Mouse (Mus musculus) brown adipose tissue, adult 24 weeks (tissue): ENCODE data around the gene Ajm1. TPM values are rescaled to one million over a fixed set of nuclear protein-coding genes. Genes with fewer than 3 reads are reported as not detected.

Experiments used
- H3K27ac ChIP-seq: fragments of 200-500 bp; replicated peaks from 2 replicates; pipeline ENCODE4 v1.5.1; 2012; ENCODE audit warnings: low read depth, mild to moderate bottlenecking, low read length
- H3K4me1 ChIP-seq: fragments of 200-500 bp; 2 replicates; pipeline ENCODE4 v1.6.1; 2012; ENCODE audit warnings: low read length, mixed read lengths; ENCODE audit not compliant: control insufficient read depth, insufficient read depth, insufficient read length
- H3K4me3 ChIP-seq: fragments of 200-500 bp; 2 replicates; pipeline ENCODE4 v1.5.1; 2012; ENCODE audit warnings: low read depth, mild to moderate bottlenecking, low read length, moderate library complexity; ENCODE audit not compliant: insufficient read depth
- polyA plus RNA-seq: library from polyadenylated mRNA; stranded (reverse); fragments of >200 nt; gene quantifications from 2 replicates; pipeline ENCODE4 v1.2.4, GENCODE M21; 2012; ENCODE audit not compliant: missing spikeins, insufficient read depth, insufficient read length

The Ajm1 gene
- polyA plus RNA-seq, 1 experiment, result 0.44 TPM

DNA sequence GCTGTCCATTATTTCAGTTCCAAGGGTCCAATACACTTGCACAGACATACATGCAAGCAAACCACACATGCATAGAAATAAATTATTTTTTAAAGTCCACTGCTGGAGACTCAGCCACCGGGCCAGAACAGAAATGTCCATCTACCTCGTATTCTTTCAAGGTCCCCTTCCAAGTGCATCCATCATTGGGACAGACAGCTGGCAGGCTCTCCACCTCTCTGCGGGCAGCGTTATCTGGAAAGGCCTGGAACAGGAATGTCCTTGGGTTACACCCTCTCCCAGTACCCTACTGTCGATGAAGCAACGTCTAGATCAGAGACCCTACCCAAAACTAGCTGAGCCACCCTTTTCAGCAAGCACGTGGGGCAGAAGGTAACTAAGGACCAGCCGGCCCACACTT is 45.0 kb downstream of the Ajm1 start:
- H3K27ac ChIP-seq, result peak overlapping the region; percentile 66; the same call in 1 of the 2 replicates
- peaks cover 18% of the 10 kb centered on the region for H3K4me1 ChIP-seq
- H3K4me3 ChIP-seq, result no peak overlapping the region

- no peak overlapping the region for H3K4me3 ChIP-seq
- peak overlapping the region; percentile 64 for H3K27ac ChIP-seq
- peaks cover 12% of the 10 kb centered on the region for H3K4me1 ChIP-seq
Observed at GRCm38 (mm10) chr2:25534866-25535182, 46.7 kb downstream of the Ajm1 start.

DNA sequence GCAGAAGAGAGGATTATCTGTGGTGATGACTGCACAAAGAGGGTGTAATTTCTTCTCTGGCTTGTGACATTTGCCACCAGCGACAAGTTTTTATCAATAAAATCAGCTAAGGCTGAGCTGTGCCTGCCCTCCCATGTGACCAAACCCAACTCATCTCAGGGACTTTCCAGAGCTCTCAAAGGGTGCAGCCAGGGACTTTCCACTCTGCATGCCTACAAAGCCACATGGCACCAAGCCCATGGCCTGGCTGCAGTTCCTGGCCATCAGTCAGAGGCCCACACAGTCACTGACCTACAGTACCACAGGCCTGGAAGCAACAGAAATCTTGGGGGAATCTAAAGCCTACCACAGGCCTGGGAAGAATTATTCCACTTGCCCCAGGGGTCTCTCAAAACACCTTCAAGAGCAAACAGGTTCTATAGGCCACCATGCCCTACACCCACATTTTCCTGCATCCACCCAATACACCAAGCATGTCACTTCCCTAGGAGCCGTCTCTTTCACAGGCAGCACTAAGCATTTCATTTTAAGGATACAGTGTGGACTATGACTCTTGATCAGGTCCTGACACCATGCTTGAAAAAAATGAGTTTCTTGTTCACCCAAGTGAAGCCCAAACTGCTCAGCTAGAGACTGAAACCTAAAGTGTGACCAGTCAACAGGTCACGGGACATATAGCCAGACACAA is 47.2 kb downstream of the Ajm1 start:
- Histone ChIP-seq H3K27ac (peak overlapping the region; percentile 64), H3K4me1 (peaks cover 12% of the 10 kb centered on the region), H3K4me3 (no peak overlapping the region)

GRCm38 (mm10) chr2:25533707-25534106 is 47.9 kb downstream of the Ajm1 start:
- H3K4me1 ChIP-seq, result peaks cover 12% of the 10 kb centered on the region
- peak overlapping the region; percentile 41 for H3K27ac ChIP-seq
- no peak overlapping the region for H3K4me3 ChIP-seq

GRCm38 (mm10) chr2:25526510-25527302 is 54.9 kb downstream of the Ajm1 start:
- no peak overlapping the region for H3K27ac ChIP-seq
- H3K4me3 ChIP-seq, result no peak overlapping the region
- H3K4me1 ChIP-seq, result no peaks in the 10 kb centered on the region

Other genes starting within 250 kb of the Ajm1 start
- 11.3 and 16.0 TPM in 2 replicates for gene Man1b1, start 249.4 kb downstream of the Ajm1 start, polyA plus RNA-seq
- 11.1 and 15.0 TPM in 2 replicates for gene Dpp7, start 225.4 kb downstream of the Ajm1 start, polyA plus RNA-seq
- 6.1 and 9.1 TPM in 2 replicates for gene Uap1l1, start 216.1 kb downstream of the Ajm1 start, polyA plus RNA-seq
- not detected in 2 replicates for gene Sapcd2, start 209.4 kb downstream of the Ajm1 start, polyA plus RNA-seq
- 11.3 and 18.4 TPM in 2 replicates for gene Entpd2, start 185.9 kb downstream of the Ajm1 start, polyA plus RNA-seq
- gene Npdc1, start 182.4 kb downstream of the Ajm1 start, polyA plus RNA-seq, result 32.5 and 41.5 TPM in 2 replicates
- not detected in 2 replicates for gene Fut7, start 158.5 kb downstream of the Ajm1 start, polyA plus RNA-seq
- 30.0 and 52.4 TPM in 2 replicates for gene Abca2, start 153.1 kb downstream of the Ajm1 start, polyA plus RNA-seq
- not detected in 2 replicates for gene Clic3, start 124.9 kb downstream of the Ajm1 start, polyA plus RNA-seq
- gene Paxx, start 120.7 kb downstream of the Ajm1 start, polyA plus RNA-seq, result 195 and 218 TPM in 2 replicates
- gene Ptgds, start 111.7 kb downstream of the Ajm1 start, polyA plus RNA-seq, result 15.2 and 46.8 TPM in 2 replicates
- not detected in 2 replicates for gene Lcn12, start 87.8 kb downstream of the Ajm1 start, polyA plus RNA-seq
- gene Fbxw5, start 81.0 kb downstream of the Ajm1 start, polyA plus RNA-seq, result 41.1 and 47.3 TPM in 2 replicates
- 6.6 and 9.2 TPM in 2 replicates for gene C8g, start 80.0 kb downstream of the Ajm1 start, polyA plus RNA-seq
- gene Traf2, start 34.8 kb downstream of the Ajm1 start, polyA plus RNA-seq, result 7.0 and 12.9 TPM in 2 replicates
- gene Edf1, start 23.9 kb downstream of the Ajm1 start, polyA plus RNA-seq, result 398 and 454 TPM in 2 replicates
- gene Mamdc4, start 6.9 kb downstream of the Ajm1 start, polyA plus RNA-seq, result 0.36 and 0.54 TPM in 2 replicates
- 70.7 and 86.8 TPM in 2 replicates for gene Phpt1, start 6.5 kb downstream of the Ajm1 start, polyA plus RNA-seq
- 29.2 and 42.8 TPM in 2 replicates for gene Rabl6, start 26.8 kb upstream of the Ajm1 start, polyA plus RNA-seq
- not detected in 2 replicates for gene Ccdc183, start 35.9 kb upstream of the Ajm1 start, polyA plus RNA-seq
- 30.9 and 34.5 TPM in 2 replicates for gene Tmem141, start 40.2 kb upstream of the Ajm1 start, polyA plus RNA-seq
- 6.3 and 7.8 TPM in 2 replicates for gene Fcna, start 46.3 kb upstream of the Ajm1 start, polyA plus RNA-seq
- not detected in 2 replicates for gene Lcn8, start 71.4 kb upstream of the Ajm1 start, polyA plus RNA-seq
- not detected in 2 replicates for gene Lcn5, start 76.2 kb upstream of the Ajm1 start, polyA plus RNA-seq
- gene Lcn6, start 95.0 kb upstream of the Ajm1 start, polyA plus RNA-seq, result not detected in 2 replicates
- gene Lcn10, start 101.0 kb upstream of the Ajm1 start, polyA plus RNA-seq, result not detected in 2 replicates
- not detected in 2 replicates for gene Obp2a, start 118.3 kb upstream of the Ajm1 start, polyA plus RNA-seq
- gene Bmyc, start 125.0 kb upstream of the Ajm1 start, polyA plus RNA-seq, result 20.2 and 26.5 TPM in 2 replicates
- not detected in 2 replicates for gene Obp2b, start 155.3 kb upstream of the Ajm1 start, polyA plus RNA-seq
- gene Lcn3, start 183.8 kb upstream of the Ajm1 start, polyA plus RNA-seq, result not detected in 2 replicates
- not detected in 2 replicates for gene Lcn11, start 195.3 kb upstream of the Ajm1 start, polyA plus RNA-seq
- not detected in 2 replicates for gene Gm13539, start 200.5 kb upstream of the Ajm1 start, polyA plus RNA-seq
- gene Glt6d1, start 234.1 kb upstream of the Ajm1 start, polyA plus RNA-seq, result not detected in 2 replicates
- gene Lcn9, start 241.4 kb upstream of the Ajm1 start, polyA plus RNA-seq, result not detected in 2 replicates